Mouse (Mus musculus): Measurements from ENCODE around the gene Mrpl48. TPM values are rescaled to one million over a fixed set of nuclear protein-coding genes. Genes with fewer than 3 reads are reported as not detected.

Mrpl48 gene
- polyA plus RNA-seq, 1 experiment from 2014 or later, result 78.9 TPM

Other genes with a start within 250 kb of the Mrpl48 start
- gene C2cd3, start 236.1 kb downstream of the Mrpl48 start, polyA plus RNA-seq (2014; fragmentation: Nextera tagmentation; extraction: Ambion mirVana), result 25.3 and 28.2 TPM in 2 replicates
- gene Ppme1, start 236.0 kb downstream of the Mrpl48 start, polyA plus RNA-seq (2014; fragmentation: Nextera tagmentation; extraction: Ambion mirVana), result 56.4 and 56.5 TPM in 2 replicates
- gene Ucp3, start 135.3 kb downstream of the Mrpl48 start, polyA plus RNA-seq (2014; fragmentation: Nextera tagmentation; extraction: Ambion mirVana), result not detected in 2 replicates
- gene Ucp2, start 115.0 kb downstream of the Mrpl48 start, polyA plus RNA-seq (2014; fragmentation: Nextera tagmentation; extraction: Ambion mirVana), result 487 and 491 TPM in 2 replicates
- 1.2 and 1.6 TPM in 2 replicates for gene Dnajb13, start 93.3 kb downstream of the Mrpl48 start, polyA plus RNA-seq (2014; fragmentation: Nextera tagmentation; extraction: Ambion mirVana)
- 26.3 and 27.5 TPM in 2 replicates for gene Coa4, start 71.2 kb downstream of the Mrpl48 start, polyA plus RNA-seq (2014; fragmentation: Nextera tagmentation; extraction: Ambion mirVana)
- 81.6 and 85.7 TPM in 2 replicates for gene Rab6a, start 891 bp downstream of the Mrpl48 start, polyA plus RNA-seq (2014; fragmentation: Nextera tagmentation; extraction: Ambion mirVana)
- gene Plekhb1, start 54.1 kb upstream of the Mrpl48 start, polyA plus RNA-seq (2014; fragmentation: Nextera tagmentation; extraction: Ambion mirVana), result 1.1 and 2.0 TPM in 2 replicates
- gene Fam168a, start 98.3 kb upstream of the Mrpl48 start, polyA plus RNA-seq (2014; fragmentation: Nextera tagmentation; extraction: Ambion mirVana), result 16.2 and 18.8 TPM in 2 replicates

All from liver, embryonic 11.5 days (tissue).